Mouse (Mus musculus) embryonic facial prominence, embryonic 12.5 days (tissue): ENCODE results near the gene Farp1. TPM values are rescaled to one million over a fixed set of nuclear protein-coding genes. Genes with fewer than 3 reads are reported as not detected.

Experiments
- ATAC-seq: fragments of 200-750 bp; cut with Nextera tagmentation; 2 replicates; pipeline ENCODE4 v1.8.0; 2017; ENCODE audit not compliant: insufficient number of reproducible peaks, insufficient read depth, low FRiP score, low TSS enrichment
- H3K27ac ChIP-seq: fragments of 300-500 bp; sonication (generic); 2 replicates; pipeline ENCODE4 v1.5.1; 2016; ENCODE audit warnings: mild to moderate bottlenecking
- H3K27me3 ChIP-seq: fragments of 300-500 bp; sonication (generic); 2 replicates; pipeline ENCODE4 v1.6.1; 2016; ENCODE audit warnings: mild to moderate bottlenecking, moderate library complexity
- H3K36me3 ChIP-seq: fragments of 300-500 bp; sonication (generic); 2 replicates; pipeline ENCODE4 v1.6.1; 2016; ENCODE audit warnings: mild to moderate bottlenecking
- H3K4me1 ChIP-seq: fragments of 300-500 bp; sonication (generic); 2 replicates; pipeline ENCODE4 v1.6.1; 2016
- H3K4me2 ChIP-seq: fragments of 300-500 bp; sonication (generic); replicated peaks from 2 replicates; pipeline ENCODE4 v1.6.1; 2016; ENCODE audit warnings: mild to moderate bottlenecking, moderate library complexity
- H3K4me3 ChIP-seq: fragments of 300-500 bp; sonication (generic); 2 replicates; pipeline ENCODE4 v1.5.1; 2016; ENCODE audit warnings: mild to moderate bottlenecking
- H3K9ac ChIP-seq: fragments of 300-500 bp; sonication (generic); 2 replicates; pipeline ENCODE4 v1.6.1; 2016; ENCODE audit warnings: mild to moderate bottlenecking, moderate library complexity
- H3K9me3 ChIP-seq: fragments of 300-500 bp; sonication (generic); 2 replicates; pipeline ENCODE4 v1.6.1; 2016; ENCODE audit warnings: mild to moderate bottlenecking, moderate library complexity
- whole genome bisulfite sequencing: fragments of 180-500 bp; shearing (Covaris S2); methylation state at CpG from one replicate; pipeline ENCODE4 v1.1.7; 2016; 5-methylcytosine and 5-hydroxymethylcytosine counted together
- polyA plus RNA-seq: library from polyadenylated mRNA; unstranded; fragments of >200 nt; fragmentation: Nextera tagmentation; extraction: Ambion mirVana; gene quantifications from 2 replicates; pipeline ENCODE4 v1.2.1, GENCODE M21; 2016

Gene Farp1
- polyA plus RNA-seq, 1 experiment from 2014 or later = 55.9 TPM

- Histone ChIP-seq H3K4me2 (no peak overlapping the region), H3K4me3 (no peak overlapping the region), H3K9ac (no peak overlapping the region), H3K9me3 (no peaks in the 10 kb centered on the region), H3K27me3 (no peaks in the 10 kb centered on the region), H3K36me3 (peaks cover 71% of the 10 kb centered on the region), H3K4me1 (0 out of 2 replicates have a peak, but pooled peaks cover 4% of the 10 kb centered on the region), H3K27ac (no peak overlapping the region)
- WGBS = 86% methylated on average over 8 of the region's 8 CpGs
- ATAC-seq = no peak
Observed at GRCm38 (mm10) chr14:121267801-121268200, 232.8 kb downstream of the Farp1 start.

GRCm38 (mm10) chr14:121270490-121270889, 235.5 kb downstream of the Farp1 start:
- Histone ChIP-seq H3K9me3 (no peaks in the 10 kb centered on the region), H3K9ac (no peak overlapping the region), H3K27ac (no peak overlapping the region), H3K36me3 (peaks cover 88% of the 10 kb centered on the region), H3K27me3 (no peaks in the 10 kb centered on the region), H3K4me3 (no peak overlapping the region), H3K4me2 (no peak overlapping the region), H3K4me1 (no peaks in the 10 kb centered on the region)
- no peak for ATAC-seq
- WGBS = 83% methylated on average over 6 of the region's 6 CpGs

GRCm38 (mm10) chr14:121274985-121275384, 240.0 kb downstream of the Farp1 start:
- Histone ChIP-seq H3K4me2 (no peak overlapping the region), H3K4me3 (no peak overlapping the region), H3K9me3 (no peaks in the 10 kb centered on the region), H3K9ac (no peak overlapping the region), H3K27ac (no peak overlapping the region), H3K27me3 (no peaks in the 10 kb centered on the region), H3K4me1 (no peaks in the 10 kb centered on the region), H3K36me3 (peaks cover 94% of the 10 kb centered on the region)
- ATAC-seq = no peak
- WGBS = 92% methylated on average over 12 of the region's 12 CpGs

DNA sequence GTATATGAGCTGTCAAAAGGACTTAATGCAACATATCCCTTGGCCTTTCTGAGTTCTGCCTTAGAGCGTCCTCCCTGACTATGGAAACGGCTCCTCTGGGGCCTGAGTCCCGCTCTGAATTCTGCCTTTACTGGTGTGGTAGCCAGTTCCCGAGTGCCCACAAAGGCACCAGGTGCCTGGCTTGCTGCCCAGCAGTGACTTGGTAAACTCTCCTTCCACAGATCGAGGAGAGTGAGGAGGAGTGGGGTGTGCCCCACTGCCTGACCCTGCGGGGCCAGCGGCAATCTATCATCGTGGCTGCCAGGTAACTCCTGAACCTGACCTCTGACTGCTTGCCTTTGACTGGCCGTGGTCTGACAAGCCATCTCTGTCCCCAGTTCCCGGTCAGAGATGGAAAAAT, 241.0 kb downstream of the Farp1 start:
- no peaks in the 10 kb centered on the region for H3K9me3 ChIP-seq
- no peak overlapping the region for H3K4me2 ChIP-seq
- H3K27ac ChIP-seq = no peak overlapping the region
- no peak overlapping the region for H3K4me3 ChIP-seq
- H3K4me1 ChIP-seq = no peaks in the 10 kb centered on the region
- ATAC-seq = no peak
- no peaks in the 10 kb centered on the region for H3K27me3 ChIP-seq
- H3K36me3 ChIP-seq = peaks cover 94% of the 10 kb centered on the region
- WGBS = 89% methylated on average over 10 of the region's 10 CpGs
- no peak overlapping the region for H3K9ac ChIP-seq

GRCm38 (mm10) chr14:121279106-121279505, 244.1 kb downstream of the Farp1 start:
- H3K36me3 ChIP-seq = peaks cover 94% of the 10 kb centered on the region
- 0 out of 2 replicates have a peak overlapping the region, but pooled peaks have one; percentile 41 for H3K27ac ChIP-seq
- no peaks in the 10 kb centered on the region for H3K4me1 ChIP-seq
- no peak overlapping the region for H3K4me3 ChIP-seq
- no peak overlapping the region for H3K9ac ChIP-seq
- 0 out of 2 replicates have a peak, but pooled peaks have one; percentile 11 for ATAC-seq
- no peaks in the 10 kb centered on the region for H3K9me3 ChIP-seq
- H3K4me2 ChIP-seq = no peak overlapping the region
- no peaks in the 10 kb centered on the region for H3K27me3 ChIP-seq
- WGBS = 29% methylated on average over 6 of the region's 6 CpGs

GRCm38 (mm10) chr14:121280601-121281335, 245.8 kb downstream of the Farp1 start:
- no peaks in the 10 kb centered on the region for H3K27me3 ChIP-seq
- peaks cover 91% of the 10 kb centered on the region for H3K36me3 ChIP-seq
- no peak overlapping the region for H3K4me2 ChIP-seq
- no peak overlapping the region for H3K4me3 ChIP-seq
- no peaks in the 10 kb centered on the region for H3K9me3 ChIP-seq
- no peak overlapping the region for H3K27ac ChIP-seq
- WGBS = 88% methylated on average over 16 of the region's 16 CpGs
- no peak overlapping the region for H3K9ac ChIP-seq
- H3K4me1 ChIP-seq = no peaks in the 10 kb centered on the region
- no peak for ATAC-seq

GRCm38 (mm10) chr14:121281336-121281710, 246.3 kb downstream of the Farp1 start:
- H3K27ac ChIP-seq = no peak overlapping the region
- no peaks in the 10 kb centered on the region for H3K27me3 ChIP-seq
- no peaks in the 10 kb centered on the region for H3K9me3 ChIP-seq
- H3K4me1 ChIP-seq = no peaks in the 10 kb centered on the region
- ATAC-seq = no peak
- H3K36me3 ChIP-seq = peaks cover 91% of the 10 kb centered on the region
- no peak overlapping the region for H3K9ac ChIP-seq
- H3K4me3 ChIP-seq = no peak overlapping the region
- no peak overlapping the region for H3K4me2 ChIP-seq

DNA sequence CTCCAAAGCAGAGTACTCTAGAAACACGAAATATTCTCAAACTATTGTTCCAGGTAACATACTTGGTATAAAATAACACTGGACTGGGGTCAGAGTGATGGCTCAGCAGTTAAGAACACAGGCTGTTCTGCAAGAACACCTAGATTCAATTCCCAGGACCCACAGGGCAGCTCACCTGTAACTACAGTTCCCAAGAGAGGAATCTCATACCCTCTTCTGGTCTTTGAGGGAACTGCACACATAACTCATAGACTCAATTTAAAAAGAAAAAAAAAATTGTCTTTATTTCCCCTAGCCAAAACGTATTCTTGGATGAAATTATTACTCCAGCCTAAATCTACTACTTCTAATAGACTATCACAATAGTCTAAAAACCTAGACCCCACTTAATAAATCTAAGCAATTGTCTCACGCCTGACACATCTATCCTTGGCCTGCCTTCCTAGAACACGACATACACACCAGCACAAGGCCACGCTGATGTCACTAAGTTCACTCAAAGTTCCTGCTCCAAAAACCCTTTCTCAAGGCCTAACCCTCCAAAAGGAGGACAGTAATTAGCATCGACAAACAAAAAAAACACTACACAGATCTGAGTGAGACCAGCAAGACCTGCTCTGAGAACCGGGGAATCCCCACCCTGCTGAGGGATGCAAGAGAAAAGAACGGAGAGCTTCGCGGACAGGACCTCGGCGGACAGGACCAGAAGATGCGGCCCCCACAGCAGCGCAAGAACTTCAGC, 250.6 kb downstream of the Farp1 start:
- no peak for ATAC-seq
- Histone ChIP-seq H3K9ac (no peak overlapping the region), H3K36me3 (peaks cover 73% of the 10 kb centered on the region), H3K4me1 (no peaks in the 10 kb centered on the region), H3K27ac (no peak overlapping the region), H3K9me3 (no peaks in the 10 kb centered on the region), H3K4me2 (no peak overlapping the region), H3K27me3 (no peaks in the 10 kb centered on the region), H3K4me3 (no peak overlapping the region)
- 92% methylated on average over 14 of the region's 14 CpGs for WGBS

- Histone ChIP-seq H3K27ac (no peak overlapping the region), H3K4me2 (no peak overlapping the region), H3K36me3 (peaks cover 63% of the 10 kb centered on the region), H3K4me1 (no peaks in the 10 kb centered on the region), H3K9ac (no peak overlapping the region), H3K4me3 (no peak overlapping the region), H3K27me3 (no peaks in the 10 kb centered on the region), H3K9me3 (no peaks in the 10 kb centered on the region)
- 87% methylated on average over 8 of the region's 8 CpGs for WGBS
- ATAC-seq = no peak
Observed at GRCm38 (mm10) chr14:121291881-121292280, 256.9 kb downstream of the Farp1 start.

GRCm38 (mm10) chr14:121292391-121292790, 257.4 kb downstream of the Farp1 start:
- ATAC-seq = no peak
- Histone ChIP-seq H3K9ac (no peak overlapping the region), H3K4me1 (no peaks in the 10 kb centered on the region), H3K4me2 (no peak overlapping the region), H3K9me3 (no peaks in the 10 kb centered on the region), H3K27me3 (no peaks in the 10 kb centered on the region), H3K27ac (no peak overlapping the region), H3K36me3 (peaks cover 63% of the 10 kb centered on the region), H3K4me3 (no peak overlapping the region)
- WGBS = 87% methylated on average over 3 of the region's 3 CpGs

DNA sequence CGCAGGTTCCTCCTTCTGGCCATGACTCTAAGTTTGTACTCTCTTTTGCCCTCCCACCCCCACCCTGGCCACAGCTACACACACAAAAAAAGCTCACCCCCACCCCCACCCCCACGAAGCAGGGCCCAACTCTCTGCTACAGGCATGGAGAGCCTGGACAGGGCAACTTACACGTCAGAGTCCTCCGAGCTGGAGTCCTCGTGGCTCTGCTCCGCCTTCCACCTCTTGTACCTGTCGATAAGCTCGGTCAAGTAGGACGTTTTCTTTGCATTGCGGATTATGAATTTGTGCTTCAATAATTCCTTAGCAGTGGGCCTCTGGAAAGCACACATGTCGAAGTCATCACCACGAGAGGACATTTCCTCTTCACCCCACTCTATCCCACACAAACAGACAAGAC, 259.5 kb downstream of the Farp1 start:
- H3K27me3 ChIP-seq = no peaks in the 10 kb centered on the region
- no peak overlapping the region for H3K27ac ChIP-seq
- 90% methylated on average over 12 of the region's 12 CpGs for WGBS
- ATAC-seq = no peak
- H3K36me3 ChIP-seq = peaks cover 68% of the 10 kb centered on the region
- no peak overlapping the region for H3K9ac ChIP-seq
- H3K4me2 ChIP-seq = no peak overlapping the region
- H3K9me3 ChIP-seq = no peaks in the 10 kb centered on the region
- H3K4me3 ChIP-seq = no peak overlapping the region
- H3K4me1 ChIP-seq = no peaks in the 10 kb centered on the region

GRCm38 (mm10) chr14:121297103-121297502, 262.1 kb downstream of the Farp1 start:
- 95% methylated on average over 6 of the region's 6 CpGs for whole genome bisulfite sequencing
- no peak for ATAC-seq
- no peaks in the 10 kb centered on the region for H3K27me3 ChIP-seq
- H3K4me2 ChIP-seq = no peak overlapping the region
- H3K9ac ChIP-seq = no peak overlapping the region
- H3K36me3 ChIP-seq = peaks cover 68% of the 10 kb centered on the region
- no peak overlapping the region for H3K27ac ChIP-seq
- H3K4me3 ChIP-seq = no peak overlapping the region
- no peaks in the 10 kb centered on the region for H3K9me3 ChIP-seq
- H3K4me1 ChIP-seq = no peaks in the 10 kb centered on the region
